Mouse (Mus musculus): ENCODE results near the gene Zmynd8. TPM values are rescaled to one million over a fixed set of nuclear protein-coding genes. Genes with fewer than 3 reads are reported as not detected.

Gene Zmynd8
- polyA plus RNA-seq, 1 experiment from 2014 or later: 40.7 TPM

- no peaks in the 10 kb centered on the region for H3K9me3 ChIP-seq (replicated peaks)
- no peak overlapping the region for H3K4me3 ChIP-seq
- peaks cover 80% of the 10 kb centered on the region for H3K4me1 ChIP-seq (replicated peaks)
- no peak overlapping the region for H3K4me2 ChIP-seq
- 46% methylated on average over 4 of the region's 4 CpGs for WGBS
- peak overlapping the region; percentile 62 for H3K9ac ChIP-seq
- no peak for ATAC-seq (replicated peaks; ENCODE audit: insufficient number of reproducible peaks, insufficient read depth, low FRiP score, low read depth)
- H3K36me3 ChIP-seq: no peaks in the 10 kb centered on the region
- no peaks in the 10 kb centered on the region for H3K27me3 ChIP-seq
- peak overlapping the region; percentile 100 for H3K27ac ChIP-seq
These were observed 12.9 kb downstream of the Zmynd8 start for GRCm38 (mm10) chr2:165885951-165886320.

- 11% methylated on average over 12 of the region's 17 CpGs for WGBS
- Histone ChIP-seq H3K4me3 (peak overlapping the region; percentile 42; the same call in 1 of the 2 replicates), H3K27ac (peak overlapping the region; percentile 100), H3K4me2 (peak overlapping the region; percentile 60), H3K36me3 (no peaks in the 10 kb centered on the region), H3K27me3 (no peaks in the 10 kb centered on the region), H3K9ac (peak overlapping the region; percentile 62), H3K4me1 (replicated peaks) (peaks cover 85% of the 10 kb centered on the region), H3K9me3 (replicated peaks) (no peaks in the 10 kb centered on the region)
- ATAC-seq (replicated peaks; ENCODE audit: insufficient number of reproducible peaks, insufficient read depth, low FRiP score, low read depth): no peak; the same call in 1 of the 2 replicates
These were observed 13.4 kb downstream of the Zmynd8 start for GRCm38 (mm10) chr2:165885225-165885950.

GRCm38 (mm10) chr2:165884577-165885224 is 14.1 kb downstream of the Zmynd8 start:
- Histone ChIP-seq H3K27ac (peak overlapping the region; percentile 100), H3K36me3 (no peaks in the 10 kb centered on the region), H3K9me3 (replicated peaks) (no peaks in the 10 kb centered on the region), H3K27me3 (no peaks in the 10 kb centered on the region), H3K9ac (peak overlapping the region; percentile 62), H3K4me3 (peak overlapping the region; percentile 42), H3K4me1 (replicated peaks) (peaks cover 92% of the 10 kb centered on the region), H3K4me2 (peak overlapping the region; percentile 68)
- 5% methylated on average over 20 of the region's 21 CpGs for WGBS
- ATAC-seq (replicated peaks; ENCODE audit: insufficient number of reproducible peaks, insufficient read depth, low FRiP score, low read depth): peak; percentile 56

- no peaks in the 10 kb centered on the region for H3K36me3 ChIP-seq
- 5% methylated on average over 11 of the region's 11 CpGs for WGBS
- no peaks in the 10 kb centered on the region for H3K27me3 ChIP-seq
- peak overlapping the region; percentile 68 for H3K4me2 ChIP-seq
- H3K4me1 ChIP-seq (replicated peaks): peaks cover 95% of the 10 kb centered on the region
- H3K9ac ChIP-seq: peak overlapping the region; percentile 60
- no peaks in the 10 kb centered on the region for H3K9me3 ChIP-seq (replicated peaks)
- peak overlapping the region; percentile 100 for H3K27ac ChIP-seq
- H3K4me3 ChIP-seq: peak overlapping the region; percentile 42
- ATAC-seq (replicated peaks; ENCODE audit: insufficient number of reproducible peaks, insufficient read depth, low FRiP score, low read depth): no peak; the same call in 1 of the 2 replicates
These were observed 14.8 kb downstream of the Zmynd8 start for GRCm38 (mm10) chr2:165883846-165884576.

- peak overlapping the region; percentile 42 for H3K4me3 ChIP-seq
- 6% methylated on average over 6 of the region's 6 CpGs for WGBS
- H3K4me2 ChIP-seq: peak overlapping the region; percentile 68
- no peaks in the 10 kb centered on the region for H3K9me3 ChIP-seq (replicated peaks)
- peaks cover 93% of the 10 kb centered on the region for H3K4me1 ChIP-seq (replicated peaks)
- no peaks in the 10 kb centered on the region for H3K36me3 ChIP-seq
- no peak for ATAC-seq (replicated peaks; ENCODE audit: insufficient number of reproducible peaks, insufficient read depth, low FRiP score, low read depth)
- peak overlapping the region; percentile 100 for H3K27ac ChIP-seq
- no peaks in the 10 kb centered on the region for H3K27me3 ChIP-seq
- peak overlapping the region; percentile 60 for H3K9ac ChIP-seq
These were observed 15.8 kb downstream of the Zmynd8 start for GRCm38 (mm10) chr2:165883006-165883405.

- no peak for ATAC-seq (replicated peaks; ENCODE audit: insufficient number of reproducible peaks, insufficient read depth, low FRiP score, low read depth)
These were observed 17.0 kb downstream of the Zmynd8 start for GRCm38 (mm10) chr2:165881585-165882431.

GRCm38 (mm10) chr2:165881220-165881584 is 17.6 kb downstream of the Zmynd8 start:
- Histone ChIP-seq H3K9me3 (replicated peaks) (no peaks in the 10 kb centered on the region), H3K27me3 (no peaks in the 10 kb centered on the region), H3K9ac (0 out of 2 replicates have a peak overlapping the region, but pooled peaks have one; percentile 57), H3K4me2 (peak overlapping the region; percentile 68), H3K36me3 (0 out of 2 replicates have a peak, but pooled peaks cover 3% of the 10 kb centered on the region), H3K27ac (peak overlapping the region; percentile 100), H3K4me3 (no peak overlapping the region), H3K4me1 (replicated peaks) (peaks cover 93% of the 10 kb centered on the region)
- ATAC-seq (replicated peaks; ENCODE audit: insufficient number of reproducible peaks, insufficient read depth, low FRiP score, low read depth): no peak
- WGBS: 23% methylated on average over 3 of the region's 3 CpGs

More at GRCm38 (mm10) chr2:165881585-165882431, 17.0 kb downstream of the Zmynd8 start:
- 22% methylated on average over 13 of the region's 13 CpGs for WGBS
- Histone ChIP-seq H3K4me3 (peak overlapping the region; percentile 42), H3K4me2 (peak overlapping the region; percentile 68), H3K9me3 (replicated peaks) (no peaks in the 10 kb centered on the region), H3K27ac (peak overlapping the region; percentile 100), H3K36me3 (no peaks in the 10 kb centered on the region), H3K4me1 (replicated peaks) (peaks cover 93% of the 10 kb centered on the region), H3K9ac (peak overlapping the region; percentile 60), H3K27me3 (no peaks in the 10 kb centered on the region)

GRCm38 (mm10) chr2:165880501-165881182 is 18.2 kb downstream of the Zmynd8 start:
- Histone ChIP-seq H3K9me3 (replicated peaks) (no peaks in the 10 kb centered on the region), H3K27me3 (no peaks in the 10 kb centered on the region), H3K4me3 (peak overlapping the region; percentile 22), H3K4me1 (replicated peaks) (peaks cover 93% of the 10 kb centered on the region), H3K9ac (peak overlapping the region; percentile 57), H3K27ac (peak overlapping the region; percentile 100), H3K36me3 (0 out of 2 replicates have a peak, but pooled peaks cover 3% of the 10 kb centered on the region), H3K4me2 (peak overlapping the region; percentile 68)
- 15% methylated on average over 15 of the region's 15 CpGs for WGBS
- ATAC-seq (replicated peaks; ENCODE audit: insufficient number of reproducible peaks, insufficient read depth, low FRiP score, low read depth): no peak

GRCm38 (mm10) chr2:165879403-165880178 is 19.2 kb downstream of the Zmynd8 start:
- ATAC-seq (replicated peaks; ENCODE audit: insufficient number of reproducible peaks, insufficient read depth, low FRiP score, low read depth): no peak
- no peaks in the 10 kb centered on the region for H3K27me3 ChIP-seq
- peaks cover 94% of the 10 kb centered on the region for H3K4me1 ChIP-seq (replicated peaks)
- H3K4me2 ChIP-seq: peak overlapping the region; percentile 68
- 13% methylated on average over 16 of the region's 16 CpGs for WGBS
- no peaks in the 10 kb centered on the region for H3K9me3 ChIP-seq (replicated peaks)
- 0 out of 2 replicates have a peak, but pooled peaks cover 3% of the 10 kb centered on the region for H3K36me3 ChIP-seq
- H3K27ac ChIP-seq: peak overlapping the region; percentile 100
- H3K9ac ChIP-seq: peak overlapping the region; percentile 57
- peak overlapping the region; percentile 22 for H3K4me3 ChIP-seq

Data from heart, embryonic 15.5 days (tissue).